Mouse (Mus musculus): ENCODE results near the gene Hist1h2bl. TPM values are rescaled to one million over a fixed set of nuclear protein-coding genes. Genes with fewer than 3 reads are reported as not detected.
"Not testable (repeated sequence)": the region's sequence is repeated elsewhere in the genome, so short reads cannot be mapped to it uniquely, and the experiment has no call there.

The Hist1h2bl gene
- polyA plus RNA-seq, 1 experiment from 2014 or later, result 1.7 TPM

- 90% methylated on average over 1 of the region's 1 CpGs for whole genome bisulfite sequencing
- H3K4me2 ChIP-seq, result no peak overlapping the region
- peaks cover 21% of the 10 kb centered on the region for H3K4me1 ChIP-seq
- no peaks in the 10 kb centered on the region for H3K27me3 ChIP-seq
- H3K27ac ChIP-seq, result no peak overlapping the region
- H3K9me3 ChIP-seq (replicated peaks), result no peaks in the 10 kb centered on the region
- no peak overlapping the region for H3K4me3 ChIP-seq
- no peaks in the 10 kb centered on the region for H3K36me3 ChIP-seq (ENCODE audit: poor library complexity, severe bottlenecking)
- no peak overlapping the region for H3K9ac ChIP-seq
- no peak for ATAC-seq
Measured at GRCm38 (mm10) chr13:21745006-21745405, 29.1 kb upstream of the Hist1h2bl start.

- not testable (repeated sequence) for H3K36me3 ChIP-seq (ENCODE audit: poor library complexity, severe bottlenecking); H3K9me3 ChIP-seq (replicated peaks); H3K27me3 ChIP-seq
- WGBS, result under 1% methylated on average over 49 of the region's 56 CpGs
- Histone ChIP-seq H3K9ac (peak within 1 kb of the TSS; percentile 79), H3K4me3 (peak within 1 kb of the TSS; percentile 54), H3K4me1 (peaks cover 12% of the 10 kb centered on the region), H3K4me2 (peak within 1 kb of the TSS; percentile 70), H3K27ac (peak within 1 kb of the TSS; percentile 99)
- peak; percentile 92 for ATAC-seq
Measured at GRCm38 (mm10) chr13:21734906-21735767, 19.2 kb upstream of the Hist1h2bl start, which contains the start of gene Hist1h4j. TSS of gene Hist1h4j (plus strand) at chr13:21735064.

- Histone ChIP-seq H3K27ac (peak overlapping the region; percentile 99), H3K4me1 (peaks cover 12% of the 10 kb centered on the region), H3K4me3 (peak overlapping the region; percentile 54), H3K9ac (peak overlapping the region; percentile 79), H3K27me3 (no peaks in the 10 kb centered on the region), H3K4me2 (peak overlapping the region; percentile 70), H3K9me3 (replicated peaks) (no peaks in the 10 kb centered on the region), H3K36me3 (ENCODE audit: poor library complexity, severe bottlenecking) (no peaks in the 10 kb centered on the region)
- ATAC-seq, result peak; percentile 79
- WGBS, result 0% methylated on average over 21 of the region's 21 CpGs
Measured at GRCm38 (mm10) chr13:21734010-21734905, 18.3 kb upstream of the Hist1h2bl start.

GRCm38 (mm10) chr13:21733466-21733865 is 17.5 kb upstream of the Hist1h2bl start:
- Histone ChIP-seq H3K27ac (peak overlapping the region; percentile 99), H3K4me2 (0 out of 2 replicates have a peak overlapping the region, but pooled peaks have one; percentile 10), H3K4me3 (no peak overlapping the region), H3K4me1 (peaks cover 12% of the 10 kb centered on the region), H3K27me3 (no peaks in the 10 kb centered on the region), H3K9me3 (replicated peaks) (no peaks in the 10 kb centered on the region), H3K9ac (no peak overlapping the region), H3K36me3 (ENCODE audit: poor library complexity, severe bottlenecking) (no peaks in the 10 kb centered on the region)
- peak; percentile 14; the same call in 1 of the 2 replicates for ATAC-seq
- WGBS, result 62% methylated on average over 5 of the region's 5 CpGs

- H3K4me2 ChIP-seq, result no peak overlapping the region
- no peaks in the 10 kb centered on the region for H3K27me3 ChIP-seq
- no peak overlapping the region for H3K9ac ChIP-seq
- no peak overlapping the region for H3K27ac ChIP-seq
- peaks cover 13% of the 10 kb centered on the region for H3K4me1 ChIP-seq
- no peaks in the 10 kb centered on the region for H3K9me3 ChIP-seq (replicated peaks)
- WGBS, result 73% methylated on average over 1 of the region's 1 CpGs
- H3K4me3 ChIP-seq, result no peak overlapping the region
- no peak for ATAC-seq
- H3K36me3 ChIP-seq (ENCODE audit: poor library complexity, severe bottlenecking), result no peaks in the 10 kb centered on the region
Measured at GRCm38 (mm10) chr13:21729544-21729943, 13.6 kb upstream of the Hist1h2bl start.

GRCm38 (mm10) chr13:21727948-21728572 is 12.1 kb upstream of the Hist1h2bl start:
- no peaks in the 10 kb centered on the region for H3K9me3 ChIP-seq (replicated peaks)
- ATAC-seq, result peak; percentile 77
- H3K9ac ChIP-seq, result no peak overlapping the region
- WGBS, result 24% methylated on average over 11 of the region's 11 CpGs
- H3K4me1 ChIP-seq, result peaks cover 10% of the 10 kb centered on the region
- no peaks in the 10 kb centered on the region for H3K27me3 ChIP-seq
- no peak overlapping the region; the same call in 1 of the 2 replicates for H3K4me2 ChIP-seq
- H3K27ac ChIP-seq, result peak overlapping the region; percentile 45; the same call in 1 of the 2 replicates
- H3K36me3 ChIP-seq (ENCODE audit: poor library complexity, severe bottlenecking), result no peaks in the 10 kb centered on the region
- no peak overlapping the region for H3K4me3 ChIP-seq

- H3K27me3 ChIP-seq, result no peaks in the 10 kb centered on the region
- peaks cover 43% of the 10 kb centered on the region for H3K4me1 ChIP-seq
- H3K4me2 ChIP-seq, result peak overlapping the region; percentile 66
- no peak overlapping the region for H3K4me3 ChIP-seq
- H3K9ac ChIP-seq, result 0 out of 2 replicates have a peak overlapping the region, but pooled peaks have one; percentile 71
- ATAC-seq, result no peak
- H3K9me3 ChIP-seq (replicated peaks), result no peaks in the 10 kb centered on the region
- WGBS, result 28% methylated on average over 5 of the region's 5 CpGs
- H3K36me3 ChIP-seq (ENCODE audit: poor library complexity, severe bottlenecking), result no peaks in the 10 kb centered on the region
- peak overlapping the region; percentile 92; the same call in 1 of the 2 replicates for H3K27ac ChIP-seq
Measured at GRCm38 (mm10) chr13:21722993-21723836, 7.3 kb upstream of the Hist1h2bl start.

GRCm38 (mm10) chr13:21722373-21722925 is 6.5 kb upstream of the Hist1h2bl start:
- 1% methylated on average over 11 of the region's 11 CpGs for WGBS

GRCm38 (mm10) chr13:21721757-21722372 is 5.9 kb upstream of the Hist1h2bl start, which contains the start of gene Hist1h2bm:
TSS of gene Hist1h2bm (plus strand) at chr13:21722044.
- WGBS, result under 1% methylated on average over 37 of the region's 37 CpGs
- peak within 1 kb of the TSS; percentile 71 for H3K9ac ChIP-seq
- peak within 1 kb of the TSS; percentile 66 for H3K4me2 ChIP-seq
- not testable (repeated sequence) for H3K27me3 ChIP-seq; H3K36me3 ChIP-seq (ENCODE audit: poor library complexity, severe bottlenecking); H3K9me3 ChIP-seq (replicated peaks)
- H3K4me3 ChIP-seq, result peak within 1 kb of the TSS; percentile 40
- H3K4me1 ChIP-seq, result peaks cover 39% of the 10 kb centered on the region
- peak within 1 kb of the TSS; percentile 92 for H3K27ac ChIP-seq
- peak; percentile 98 for ATAC-seq

More at GRCm38 (mm10) chr13:21722373-21722925, 6.5 kb upstream of the Hist1h2bl start:
- H3K9me3 ChIP-seq (replicated peaks), result no peaks in the 10 kb centered on the region
- peaks cover 40% of the 10 kb centered on the region for H3K4me1 ChIP-seq
- H3K27ac ChIP-seq, result peak overlapping the region; percentile 92
- no peaks in the 10 kb centered on the region for H3K36me3 ChIP-seq (ENCODE audit: poor library complexity, severe bottlenecking)
- peak overlapping the region; percentile 40 for H3K4me3 ChIP-seq
- H3K27me3 ChIP-seq, result no peaks in the 10 kb centered on the region
- ATAC-seq, result peak; percentile 25
- H3K9ac ChIP-seq, result peak overlapping the region; percentile 71
- H3K4me2 ChIP-seq, result peak overlapping the region; percentile 66

- Histone ChIP-seq H3K4me3 (peak overlapping the region; percentile 40), H3K27ac (peak overlapping the region; percentile 86), H3K4me2 (peak overlapping the region; percentile 66), H3K9ac (peak overlapping the region; percentile 60), H3K4me1 (peaks cover 40% of the 10 kb centered on the region)
- 1% methylated on average over 22 of the region's 44 CpGs for WGBS
- H3K36me3 ChIP-seq (ENCODE audit: poor library complexity, severe bottlenecking); ATAC-seq; H3K27me3 ChIP-seq; H3K9me3 ChIP-seq (replicated peaks): not testable (repeated sequence)
Measured at GRCm38 (mm10) chr13:21721107-21721756, 5.3 kb upstream of the Hist1h2bl start.

Data from forebrain, embryonic 13.5 days (tissue).